Mouse (Mus musculus) MEL (cell line): ENCODE measurements at regions not wholly inside any gene's neighbourhood (a gene's known extent, or its start where the extent isn't known, plus 50 kb on each side); places are given as distances from the start of the nearest gene placed in this dataset.

Experiments
- CHD1 ChIP-seq: IDR thresholded peaks from 2 replicates; pipeline ENCODE4 v1.6.1; 2012; ENCODE audit warnings: low read depth, mild to moderate bottlenecking, inconsistent platforms, low read length, improper control_type of control experiment
- CHD2 ChIP-seq: IDR thresholded peaks from 2 replicates; pipeline ENCODE4 v1.6.1; 2011; ENCODE audit warnings: low read length, improper control_type of control experiment
- CTCF ChIP-seq, 3 experiments: IDR thresholded peaks in 2 of 3; conservative IDR thresholded peaks in 1 of 3; 2 replicates each; pipeline ENCODE4 v1.5.1; 2011 to 2012; ENCODE audit warnings: low read length in 3 of 3, low read depth in 2 of 3, mild to moderate bottlenecking in 2 of 3, improper control_type of control experiment in 1 of 3, inconsistent platforms in 1 of 3, mixed read lengths in 1 of 3, moderate library complexity in 1 of 3; ENCODE audit not compliant: control insufficient read depth in 1 of 3, insufficient read depth in 1 of 3, poor library complexity in 1 of 3, severe bottlenecking in 1 of 3
- EP300 ChIP-seq, 2 experiments: IDR thresholded peaks; 2 replicates each; pipeline ENCODE4 v1.6.1; 2011; ENCODE audit warnings: improper control_type of control experiment in 2 of 2, low read length in 2 of 2, low read depth in 1 of 2, mild to moderate bottlenecking in 1 of 2
- HCFC1 ChIP-seq: IDR thresholded peaks from 2 replicates; pipeline ENCODE4 v1.6.1; 2012; ENCODE audit warnings: low read depth, mild to moderate bottlenecking, inconsistent platforms, low read length, improper control_type of control experiment, moderate library complexity
- MYC ChIP-seq: IDR thresholded peaks from 2 replicates; pipeline ENCODE4 v1.6.1; 2011; ENCODE audit warnings: low read depth, mild to moderate bottlenecking, low read length, improper control_type of control experiment, moderate library complexity
- NRF1 ChIP-seq: IDR thresholded peaks from 2 replicates; pipeline ENCODE4 v1.6.1; 2014; ENCODE audit warnings: low read depth, mild to moderate bottlenecking, inconsistent platforms, low read length, improper control_type of control experiment, moderate library complexity; ENCODE audit not compliant: poor library complexity, insufficient read depth, severe bottlenecking
- POLR2A ChIP-seq, 2 experiments: IDR thresholded peaks; 2 replicates each; pipeline ENCODE4 v1.6.1; 2011 to 2012; ENCODE audit warnings: low read length in 2 of 2, mild to moderate bottlenecking in 2 of 2, control low read depth in 1 of 2, improper control_type of control experiment in 1 of 2, low read depth in 1 of 2, moderate library complexity in 1 of 2; ENCODE audit not compliant: control insufficient read depth in 1 of 2, insufficient read depth in 1 of 2, poor library complexity in 1 of 2
- TAL1 ChIP-seq: IDR thresholded peaks from 2 replicates; pipeline ENCODE4 v1.6.1; 2012; ENCODE audit warnings: mild to moderate bottlenecking, inconsistent platforms, low read length, moderate library complexity, mixed read lengths
- UBTF ChIP-seq: IDR thresholded peaks from 2 replicates; pipeline ENCODE4 v1.6.1; 2012; ENCODE audit warnings: low read depth, mild to moderate bottlenecking, inconsistent platforms, low read length, improper control_type of control experiment, moderate library complexity, borderline replicate concordance; ENCODE audit not compliant: insufficient read depth
- USF1 ChIP-seq: IDR thresholded peaks from 2 replicates; pipeline ENCODE4 v1.6.1; 2014; ENCODE audit warnings: low read depth, mild to moderate bottlenecking, inconsistent platforms, low read length, improper control_type of control experiment, moderate library complexity
- ZC3H11A ChIP-seq: IDR thresholded peaks from 2 replicates; pipeline ENCODE4 v1.6.1; 2012; ENCODE audit warnings: low read depth, mild to moderate bottlenecking, inconsistent platforms, low read length, improper control_type of control experiment
- ZNF384 ChIP-seq: IDR thresholded peaks from 2 replicates; pipeline ENCODE4 v1.6.1; 2012; ENCODE audit warnings: low read depth, mild to moderate bottlenecking, inconsistent platforms, low read length, improper control_type of control experiment

- TF ChIP-seq POLR2A (IDR thresholded peaks at IDR 0.05; ENCODE audit: control insufficient read depth in 1 of 2, insufficient read depth in 1 of 2, low read depth in 1 of 2, low read length in 2 of 2, poor library complexity in 1 of 2) (no peak), CTCF (IDR thresholded peaks at IDR 0.05 in 2 of 3, conservative IDR thresholded peaks at IDR 0.05 in 1 of 3; ENCODE audit: control insufficient read depth in 1 of 3, insufficient read depth in 1 of 3, low read depth in 2 of 3, low read length in 3 of 3, poor library complexity in 1 of 3, severe bottlenecking in 1 of 3) (no peak), HCFC1 (no peak), CHD2 (no peak), UBTF (no peak), ZC3H11A (no peak), ZNF384 (no peak), CHD1 (no peak), TAL1 (no peak), NRF1 (no peak), USF1 (no peak), MYC (no peak), EP300 (IDR thresholded peaks at IDR 0.05; ENCODE audit: low read depth in 1 of 2, low read length in 2 of 2) (no peak)
Measured at GRCm38 (mm10) chr2:135606306-135606705, 52.5 kb upstream of the Plcb4 start.
